Mouse (Mus musculus): Measurements from ENCODE around the gene Fam186b. TPM values are rescaled to one million over a fixed set of nuclear protein-coding genes. Genes with fewer than 3 reads are reported as not detected.

Gene Fam186b
- polyA plus RNA-seq, 1 experiment from 2014 or later, result 0.28 TPM

GRCm38 (mm10) chr15:99285189-99285535, 10.5 kb downstream of the Fam186b start:
- H3K9ac ChIP-seq, result no peak overlapping the region
- H3K4me1 ChIP-seq, result no peaks in the 10 kb centered on the region
- no peak overlapping the region for H3K27ac ChIP-seq
- 51% methylated on average over 8 of the region's 8 CpGs for WGBS
- no peaks in the 10 kb centered on the region for H3K36me3 ChIP-seq (ENCODE audit: poor library complexity, severe bottlenecking)
- ATAC-seq, result no peak
- H3K4me2 ChIP-seq, result no peak overlapping the region
- H3K9me3 ChIP-seq (replicated peaks), result no peaks in the 10 kb centered on the region
- H3K4me3 ChIP-seq, result no peak overlapping the region
- no peaks in the 10 kb centered on the region for H3K27me3 ChIP-seq

GRCm38 (mm10) chr15:99284527-99285188, 11.0 kb downstream of the Fam186b start:
- Histone ChIP-seq H3K27me3 (0 out of 2 replicates have a peak, but pooled peaks cover 3% of the 10 kb centered on the region), H3K4me2 (no peak overlapping the region), H3K36me3 (ENCODE audit: poor library complexity, severe bottlenecking) (no peaks in the 10 kb centered on the region), H3K4me3 (no peak overlapping the region), H3K9ac (no peak overlapping the region), H3K4me1 (no peaks in the 10 kb centered on the region), H3K27ac (no peak overlapping the region), H3K9me3 (replicated peaks) (no peaks in the 10 kb centered on the region)
- no peak for ATAC-seq
- 52% methylated on average over 14 of the region's 14 CpGs for WGBS

GRCm38 (mm10) chr15:99283456-99283855, 12.2 kb downstream of the Fam186b start:
- H3K27me3 ChIP-seq, result 0 out of 2 replicates have a peak, but pooled peaks cover 3% of the 10 kb centered on the region
- ATAC-seq, result no peak
- H3K4me1 ChIP-seq, result no peaks in the 10 kb centered on the region
- H3K36me3 ChIP-seq (ENCODE audit: poor library complexity, severe bottlenecking), result no peaks in the 10 kb centered on the region
- 67% methylated on average over 10 of the region's 10 CpGs for WGBS
- no peak overlapping the region for H3K4me3 ChIP-seq
- H3K9ac ChIP-seq, result no peak overlapping the region
- no peaks in the 10 kb centered on the region for H3K9me3 ChIP-seq (replicated peaks)
- no peak overlapping the region for H3K27ac ChIP-seq
- no peak overlapping the region for H3K4me2 ChIP-seq

- Histone ChIP-seq H3K4me2 (no peak overlapping the region), H3K9ac (no peak overlapping the region), H3K36me3 (ENCODE audit: poor library complexity, severe bottlenecking) (no peaks in the 10 kb centered on the region), H3K27me3 (0 out of 2 replicates have a peak, but pooled peaks cover 3% of the 10 kb centered on the region), H3K27ac (no peak overlapping the region), H3K4me1 (peaks cover 4% of the 10 kb centered on the region; the same call in 1 of the 2 replicates), H3K4me3 (no peak overlapping the region), H3K9me3 (replicated peaks) (no peaks in the 10 kb centered on the region)
- WGBS, result 94% methylated on average over 5 of the region's 7 CpGs
- ATAC-seq, result no peak
Observed at GRCm38 (mm10) chr15:99278271-99278670, 17.4 kb downstream of the Fam186b start.

- ATAC-seq, result no peak
- Histone ChIP-seq H3K9me3 (replicated peaks) (no peaks in the 10 kb centered on the region), H3K27me3 (0 out of 2 replicates have a peak, but pooled peaks cover 3% of the 10 kb centered on the region), H3K4me2 (no peak overlapping the region), H3K4me3 (no peak overlapping the region), H3K9ac (no peak overlapping the region), H3K4me1 (peaks cover 11% of the 10 kb centered on the region), H3K27ac (no peak overlapping the region), H3K36me3 (ENCODE audit: poor library complexity, severe bottlenecking) (no peaks in the 10 kb centered on the region)
- 88% methylated on average over 8 of the region's 8 CpGs for WGBS
Observed at GRCm38 (mm10) chr15:99276095-99276494, 19.6 kb downstream of the Fam186b start.

- 21% methylated on average over 4 of the region's 4 CpGs for WGBS
- Histone ChIP-seq H3K9ac (no peak overlapping the region), H3K36me3 (ENCODE audit: poor library complexity, severe bottlenecking) (no peaks in the 10 kb centered on the region), H3K4me2 (no peak overlapping the region), H3K4me3 (no peak overlapping the region), H3K27ac (no peak overlapping the region), H3K4me1 (no peaks in the 10 kb centered on the region), H3K9me3 (replicated peaks) (no peaks in the 10 kb centered on the region), H3K27me3 (no peaks in the 10 kb centered on the region)
- ATAC-seq, result 0 out of 2 replicates have a peak, but pooled peaks have one; percentile 33
Observed at GRCm38 (mm10) chr15:99265679-99266078, 30.0 kb downstream of the Fam186b start.

- H3K4me1 ChIP-seq, result peaks cover 5% of the 10 kb centered on the region; the same call in 1 of the 2 replicates
- WGBS, result 79% methylated on average over 2 of the region's 2 CpGs
- no peaks in the 10 kb centered on the region for H3K27me3 ChIP-seq
- no peaks in the 10 kb centered on the region for H3K9me3 ChIP-seq (replicated peaks)
- H3K36me3 ChIP-seq (ENCODE audit: poor library complexity, severe bottlenecking), result no peaks in the 10 kb centered on the region
- no peak overlapping the region for H3K27ac ChIP-seq
- ATAC-seq, result no peak
- no peak overlapping the region for H3K4me2 ChIP-seq
- H3K4me3 ChIP-seq, result no peak overlapping the region
- H3K9ac ChIP-seq, result no peak overlapping the region
Observed at GRCm38 (mm10) chr15:99264363-99264762, 31.3 kb downstream of the Fam186b start.

GRCm38 (mm10) chr15:99262702-99263101, 33.0 kb downstream of the Fam186b start:
- Histone ChIP-seq H3K4me2 (no peak overlapping the region), H3K36me3 (ENCODE audit: poor library complexity, severe bottlenecking) (no peaks in the 10 kb centered on the region), H3K27me3 (no peaks in the 10 kb centered on the region), H3K9ac (no peak overlapping the region), H3K4me1 (peaks cover 5% of the 10 kb centered on the region; the same call in 1 of the 2 replicates), H3K27ac (no peak overlapping the region), H3K9me3 (replicated peaks) (no peaks in the 10 kb centered on the region), H3K4me3 (no peak overlapping the region)
- 39% methylated on average over 10 of the region's 10 CpGs for WGBS
- ATAC-seq, result no peak

GRCm38 (mm10) chr15:99259730-99260252, 35.9 kb downstream of the Fam186b start:
- peak overlapping the region; percentile 14 for H3K4me3 ChIP-seq
- no peak overlapping the region for H3K9ac ChIP-seq
- no peak overlapping the region for H3K27ac ChIP-seq
- no peaks in the 10 kb centered on the region for H3K9me3 ChIP-seq (replicated peaks)
- peak; percentile 58; the same call in 1 of the 2 replicates for ATAC-seq
- 0% methylated on average over 8 of the region's 10 CpGs for WGBS
- H3K27me3 ChIP-seq, result no peaks in the 10 kb centered on the region
- peak overlapping the region; percentile 46 for H3K4me2 ChIP-seq
- peaks cover 5% of the 10 kb centered on the region; the same call in 1 of the 2 replicates for H3K4me1 ChIP-seq
- no peaks in the 10 kb centered on the region for H3K36me3 ChIP-seq (ENCODE audit: poor library complexity, severe bottlenecking)

GRCm38 (mm10) chr15:99259167-99259729, 36.4 kb downstream of the Fam186b start:
- Histone ChIP-seq H3K27me3 (no peaks in the 10 kb centered on the region), H3K4me2 (peak overlapping the region; percentile 46), H3K36me3 (ENCODE audit: poor library complexity, severe bottlenecking) (no peaks in the 10 kb centered on the region), H3K9ac (no peak overlapping the region), H3K4me3 (no peak overlapping the region), H3K27ac (no peak overlapping the region), H3K9me3 (replicated peaks) (no peaks in the 10 kb centered on the region), H3K4me1 (peaks cover 5% of the 10 kb centered on the region; the same call in 1 of the 2 replicates)
- ATAC-seq, result 0 out of 2 replicates have a peak, but pooled peaks have one; percentile 21
- WGBS, result 69% methylated on average over 8 of the region's 8 CpGs

- Histone ChIP-seq H3K27ac (no peak overlapping the region), H3K4me3 (no peak overlapping the region), H3K4me1 (peaks cover 20% of the 10 kb centered on the region), H3K9ac (0 out of 2 replicates have a peak overlapping the region, but pooled peaks have one; percentile 21), H3K9me3 (replicated peaks) (no peaks in the 10 kb centered on the region), H3K36me3 (ENCODE audit: poor library complexity, severe bottlenecking) (no peaks in the 10 kb centered on the region), H3K4me2 (no peak overlapping the region), H3K27me3 (no peaks in the 10 kb centered on the region)
- no peak for ATAC-seq
- WGBS, result 90% methylated on average over 6 of the region's 6 CpGs
Observed at GRCm38 (mm10) chr15:99255241-99255749, 40.4 kb downstream of the Fam186b start.

GRCm38 (mm10) chr15:99254477-99255005, 41.1 kb downstream of the Fam186b start:
- Histone ChIP-seq H3K27ac (no peak overlapping the region), H3K36me3 (ENCODE audit: poor library complexity, severe bottlenecking) (0 out of 2 replicates have a peak, but pooled peaks cover 7% of the 10 kb centered on the region), H3K4me1 (peaks cover 19% of the 10 kb centered on the region), H3K4me3 (no peak overlapping the region), H3K4me2 (no peak overlapping the region), H3K9me3 (replicated peaks) (no peaks in the 10 kb centered on the region), H3K9ac (no peak overlapping the region), H3K27me3 (no peaks in the 10 kb centered on the region)
- WGBS, result 87% methylated on average over 2 of the region's 2 CpGs
- no peak for ATAC-seq

Data from forebrain, embryonic 13.5 days (tissue).